Mouse (Mus musculus) right cerebral cortex, postnatal 36 days (tissue): ENCODE data around the gene Gabpb1.
A peak's percentile ranks its signal among the peaks of the same experiment; 100 is the strongest.

Source experiments
- DNase-seq, 2 experiments: peaks; one replicate each; pipeline ENCODE4 v3.0.0; 2022; ENCODE audit warnings: low spot score in 2 of 2, mixed read lengths in 1 of 2

The Gabpb1 gene

GRCm38 (mm10) chr2:126676122-126676515 is at the start of gene Gabpb1:
TSS of gene Gabpb1 (minus strand) at chr2:126676337.
- DNase-seq, result no peak

- no peak for DNase-seq
Observed at GRCm38 (mm10) chr2:126712950-126713349, 36.8 kb upstream of the Gabpb1 start.

- no peak for DNase-seq
Observed at GRCm38 (mm10) chr2:126712526-126712925, 36.4 kb upstream of the Gabpb1 start.

GRCm38 (mm10) chr2:126708361-126708760 is 32.2 kb upstream of the Gabpb1 start:
- no peak for DNase-seq

GRCm38 (mm10) chr2:126707438-126707779 is 31.3 kb upstream of the Gabpb1 start:
- DNase-seq, result no peak

GRCm38 (mm10) chr2:126706759-126707437 is 30.8 kb upstream of the Gabpb1 start, which contains the start of gene Usp8:
TSS of gene Usp8 (plus strand) at chr2:126707328.
- peak; percentile 98 for DNase-seq

GRCm38 (mm10) chr2:126695285-126695684 is 19.1 kb upstream of the Gabpb1 start:
- DNase-seq, result no peak

- no peak for DNase-seq
Observed at GRCm38 (mm10) chr2:126691290-126691689, 15.2 kb upstream of the Gabpb1 start.

GRCm38 (mm10) chr2:126682937-126683336 is 6.8 kb upstream of the Gabpb1 start:
- DNase-seq, result no peak

- no peak for DNase-seq
Observed at GRCm38 (mm10) chr2:126682333-126682732, 6.2 kb upstream of the Gabpb1 start.

- DNase-seq, result no peak
Observed at GRCm38 (mm10) chr2:126677366-126677765, 1.2 kb upstream of the Gabpb1 start.

- peak; percentile 73 to 82 for DNase-seq
Observed at GRCm38 (mm10) chr2:126675169-126676121, 692 bp downstream of the Gabpb1 start.

- peak; percentile 11 to 17 for DNase-seq
Observed at GRCm38 (mm10) chr2:126674441-126675168, 1.5 kb downstream of the Gabpb1 start.

GRCm38 (mm10) chr2:126673317-126674242 is 2.6 kb downstream of the Gabpb1 start:
- no peak for DNase-seq

- no peak for DNase-seq
Observed at GRCm38 (mm10) chr2:126668621-126669252, 7.4 kb downstream of the Gabpb1 start.

- no peak for DNase-seq
Observed at GRCm38 (mm10) chr2:126665984-126666383, 10.2 kb downstream of the Gabpb1 start.

- no peak for DNase-seq
Observed at GRCm38 (mm10) chr2:126663481-126663880, 12.7 kb downstream of the Gabpb1 start.

- no peak for DNase-seq
Observed at GRCm38 (mm10) chr2:126652929-126653328, 23.2 kb downstream of the Gabpb1 start.

GRCm38 (mm10) chr2:126647762-126648161 is 28.4 kb downstream of the Gabpb1 start:
- no peak for DNase-seq

- no peak for DNase-seq
Observed at GRCm38 (mm10) chr2:126646461-126646860, 29.7 kb downstream of the Gabpb1 start.

GRCm38 (mm10) chr2:126644768-126645167 is 31.4 kb downstream of the Gabpb1 start:
- no peak for DNase-seq
